Mouse (Mus musculus): ENCODE measurements around the gene Kif6. TPM values are rescaled to one million over a fixed set of nuclear protein-coding genes. Genes with fewer than 3 reads are reported as not detected.

Kif6 gene
- polyA plus RNA-seq (2015; fragmentation: Nextera tagmentation; extraction: Ambion mirVana), result 1.6 and 2.2 TPM in 2 replicates

DNA sequence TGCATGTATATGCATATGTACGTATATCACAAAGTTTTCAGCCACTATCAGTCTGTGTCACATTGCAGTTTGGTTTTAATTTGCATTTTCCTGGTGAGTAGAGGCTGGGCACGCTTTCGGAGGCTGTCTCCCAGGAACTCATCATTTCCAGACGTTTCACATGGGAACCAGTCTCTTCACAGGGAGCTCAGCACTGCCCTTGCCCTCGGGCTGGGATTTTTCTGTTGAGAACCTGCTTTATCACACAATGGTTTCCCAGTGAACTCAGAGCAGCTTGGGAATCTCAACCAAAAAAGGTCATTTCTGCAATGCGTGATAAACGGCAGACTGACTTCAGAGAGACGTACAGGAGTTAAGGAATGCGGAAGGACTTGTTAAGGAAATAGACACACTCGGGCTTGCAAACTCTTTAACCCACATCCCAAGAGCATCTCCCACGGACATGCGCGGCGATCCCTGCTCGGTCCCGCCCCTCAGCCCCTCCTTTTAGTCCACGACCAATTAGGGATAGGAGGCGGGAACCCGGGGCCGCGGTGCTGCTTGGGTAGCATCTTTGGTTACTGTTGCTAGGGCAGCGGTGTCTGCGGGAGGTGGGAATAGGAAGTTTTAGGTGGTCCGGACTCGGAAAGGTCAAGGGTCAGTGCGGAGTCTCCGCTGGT, at the start of gene Kif6:
TSS of gene Kif6 (plus strand) at position 560 of the 659 bp plus-strand sequence.
- no peaks in the 10 kb centered on the region for H3K9me3 ChIP-seq (ENCODE audit: low read length)
- peak within 1 kb of the TSS; percentile 73 for H3K4me3 ChIP-seq (ENCODE audit: low read length)
- no peaks in the 10 kb centered on the region for H3K36me3 ChIP-seq (ENCODE audit: insufficient read depth, low read length)
- H3K4me2 ChIP-seq (replicated peaks; ENCODE audit: low read depth, low read length), result peak within 1 kb of the TSS; percentile 95
- peak; percentile 98 for ATAC-seq (ENCODE audit: low FRiP score, low TSS enrichment)
- peak within 1 kb of the TSS; percentile 59 for H3K9ac ChIP-seq (replicated peaks; ENCODE audit: low read length)
- H3K27me3 ChIP-seq (ENCODE audit: insufficient read depth, low read length), result no peaks in the 10 kb centered on the region
- 2% methylated on average over 27 of the region's 27 CpGs for WGBS
- H3K27ac ChIP-seq (ENCODE audit: low read length), result peak within 1 kb of the TSS; percentile 51; the same call in 1 of the 2 replicates
- H3K4me1 ChIP-seq (ENCODE audit: insufficient read depth, low read length), result peaks cover 10% of the 10 kb centered on the region

DNA sequence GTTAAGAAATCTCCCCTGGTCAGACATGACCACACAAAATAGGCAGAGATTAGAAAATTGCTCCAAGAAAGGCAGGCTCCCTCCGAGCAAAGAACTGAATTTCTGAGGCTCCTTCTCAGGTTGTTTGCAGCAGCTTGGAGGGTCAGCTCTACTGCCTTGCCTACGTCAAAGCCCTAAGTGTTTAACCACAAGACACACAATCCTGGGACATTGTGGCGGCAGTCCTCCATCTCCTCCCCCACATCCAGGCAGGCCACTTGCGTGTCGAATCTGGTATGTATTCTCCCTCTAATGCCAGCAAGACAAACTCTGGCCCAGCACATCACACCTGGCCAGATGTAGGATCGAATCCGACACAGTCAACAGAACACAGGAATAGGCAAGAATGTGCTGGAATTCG, 46.2 kb upstream of the Kif6 start:
- 59% methylated on average over 8 of the region's 8 CpGs for WGBS
- peaks cover 5% of the 10 kb centered on the region; the same call in 1 of the 2 replicates for H3K4me1 ChIP-seq (ENCODE audit: insufficient read depth, low read length)
- no peak overlapping the region for H3K4me2 ChIP-seq (replicated peaks; ENCODE audit: low read depth, low read length)
- no peak overlapping the region for H3K27ac ChIP-seq (ENCODE audit: low read length)
- ATAC-seq (ENCODE audit: low FRiP score, low TSS enrichment), result no peak
- H3K27me3 ChIP-seq (ENCODE audit: insufficient read depth, low read length), result no peaks in the 10 kb centered on the region
- H3K9ac ChIP-seq (replicated peaks; ENCODE audit: low read length), result no peak overlapping the region
- no peaks in the 10 kb centered on the region for H3K9me3 ChIP-seq (ENCODE audit: low read length)
- H3K36me3 ChIP-seq (ENCODE audit: insufficient read depth, low read length), result no peaks in the 10 kb centered on the region
- H3K4me3 ChIP-seq (ENCODE audit: low read length), result no peak overlapping the region

DNA sequence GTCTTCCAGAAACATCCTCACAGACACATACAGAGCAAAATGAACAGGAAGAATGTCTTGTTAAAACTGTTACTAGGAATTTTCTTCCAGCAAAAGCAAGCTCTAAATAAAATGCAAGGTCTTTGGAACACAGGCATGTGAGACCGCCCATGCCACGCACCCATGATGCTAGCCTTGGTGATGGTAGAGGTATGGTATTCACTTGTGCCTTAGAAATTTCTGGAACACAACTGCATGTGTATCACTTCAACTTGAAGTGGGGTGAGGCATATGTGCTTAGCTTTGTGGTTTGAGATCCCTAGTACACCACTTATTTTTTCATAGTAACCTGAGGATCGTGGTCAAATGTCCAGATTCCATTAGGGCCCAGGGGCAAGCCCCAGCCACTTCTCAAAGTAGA, 37.6 kb upstream of the Kif6 start:
- no peak for ATAC-seq (ENCODE audit: low FRiP score, low TSS enrichment)
- Histone ChIP-seq H3K27me3 (ENCODE audit: insufficient read depth, low read length) (no peaks in the 10 kb centered on the region), H3K4me3 (ENCODE audit: low read length) (no peak overlapping the region), H3K4me2 (replicated peaks; ENCODE audit: low read depth, low read length) (no peak overlapping the region), H3K9ac (replicated peaks; ENCODE audit: low read length) (no peak overlapping the region), H3K36me3 (ENCODE audit: insufficient read depth, low read length) (no peaks in the 10 kb centered on the region), H3K4me1 (ENCODE audit: insufficient read depth, low read length) (no peaks in the 10 kb centered on the region), H3K9me3 (ENCODE audit: low read length) (no peaks in the 10 kb centered on the region), H3K27ac (ENCODE audit: low read length) (no peak overlapping the region)
- 91% methylated on average over 3 of the region's 3 CpGs for WGBS

DNA sequence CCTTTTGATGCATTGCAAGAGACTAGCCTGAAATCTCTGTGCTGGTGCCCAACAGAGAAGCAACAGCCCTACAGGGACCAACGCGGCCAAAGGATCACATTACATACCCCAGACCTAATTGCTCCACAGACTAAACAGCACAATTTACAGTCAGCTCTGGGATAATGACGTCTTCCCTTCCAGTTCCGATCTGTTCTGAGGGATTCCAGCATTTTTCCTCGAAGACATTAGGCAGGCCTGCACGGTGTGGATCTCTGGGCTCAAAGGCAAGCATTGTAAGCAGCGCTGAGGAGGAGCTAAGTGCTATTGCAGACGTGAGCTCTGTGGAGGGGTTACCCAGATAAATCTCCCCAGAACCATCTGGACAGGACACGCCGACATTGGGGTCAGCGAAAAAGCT, 32.5 kb upstream of the Kif6 start:
- H3K4me2 ChIP-seq (replicated peaks; ENCODE audit: low read depth, low read length), result no peak overlapping the region
- H3K27ac ChIP-seq (ENCODE audit: low read length), result no peak overlapping the region
- H3K9ac ChIP-seq (replicated peaks; ENCODE audit: low read length), result no peak overlapping the region
- ATAC-seq (ENCODE audit: low FRiP score, low TSS enrichment), result peak; percentile 71; the same call in 1 of the 2 replicates
- no peaks in the 10 kb centered on the region for H3K9me3 ChIP-seq (ENCODE audit: low read length)
- H3K4me3 ChIP-seq (ENCODE audit: low read length), result no peak overlapping the region
- 10% methylated on average over 11 of the region's 11 CpGs for WGBS
- peaks cover 5% of the 10 kb centered on the region; the same call in 1 of the 2 replicates for H3K4me1 ChIP-seq (ENCODE audit: insufficient read depth, low read length)
- H3K36me3 ChIP-seq (ENCODE audit: insufficient read depth, low read length), result no peaks in the 10 kb centered on the region
- H3K27me3 ChIP-seq (ENCODE audit: insufficient read depth, low read length), result no peaks in the 10 kb centered on the region

DNA sequence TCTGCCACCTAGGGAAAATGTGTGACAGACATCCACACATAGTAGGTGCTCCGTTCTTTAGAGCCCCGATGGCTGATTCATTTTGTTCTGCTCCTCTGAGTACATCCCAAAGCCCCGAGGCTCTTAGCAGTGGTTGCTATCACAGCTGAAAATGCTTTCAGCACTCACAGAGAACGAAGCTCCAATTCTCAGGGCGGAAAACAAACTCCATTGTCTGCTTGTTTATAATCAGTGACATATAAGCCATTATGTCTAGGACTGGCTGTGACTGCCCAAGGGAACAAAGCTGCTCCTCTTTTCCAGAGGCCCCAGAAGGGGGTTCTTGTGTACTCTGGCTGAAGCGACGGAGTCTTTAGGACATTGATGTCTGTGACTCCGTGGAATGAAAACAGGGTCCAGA, 24.9 kb upstream of the Kif6 start:
- Histone ChIP-seq H3K4me3 (ENCODE audit: low read length) (no peak overlapping the region), H3K27me3 (ENCODE audit: insufficient read depth, low read length) (no peaks in the 10 kb centered on the region), H3K4me2 (replicated peaks; ENCODE audit: low read depth, low read length) (no peak overlapping the region), H3K9me3 (ENCODE audit: low read length) (no peaks in the 10 kb centered on the region), H3K4me1 (ENCODE audit: insufficient read depth, low read length) (0 out of 2 replicates have a peak, but pooled peaks cover 5% of the 10 kb centered on the region), H3K9ac (replicated peaks; ENCODE audit: low read length) (no peak overlapping the region), H3K27ac (ENCODE audit: low read length) (no peak overlapping the region), H3K36me3 (ENCODE audit: insufficient read depth, low read length) (no peaks in the 10 kb centered on the region)
- no peak for ATAC-seq (ENCODE audit: low FRiP score, low TSS enrichment)
- WGBS, result 69% methylated on average over 8 of the region's 8 CpGs

DNA sequence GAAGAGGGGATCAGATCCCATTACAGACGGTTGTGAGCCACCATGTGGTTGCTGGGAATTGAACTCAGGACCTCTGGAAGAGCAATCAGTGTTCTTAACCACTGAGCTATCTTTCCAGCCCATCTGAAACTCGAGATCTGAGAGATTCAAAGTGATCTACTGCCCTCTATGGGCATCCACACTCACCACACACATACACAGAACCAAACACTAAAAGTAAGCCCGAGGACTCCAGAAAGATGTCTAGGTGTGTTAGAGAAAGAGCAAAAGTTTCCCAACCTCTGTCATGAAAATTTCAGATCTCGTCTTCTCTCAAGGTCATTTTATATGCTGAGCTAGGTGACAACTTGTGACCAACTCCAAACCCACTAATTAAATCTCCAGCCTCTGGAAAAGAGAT, 9.5 kb upstream of the Kif6 start:
- Histone ChIP-seq H3K4me3 (ENCODE audit: low read length) (no peak overlapping the region), H3K36me3 (ENCODE audit: insufficient read depth, low read length) (no peaks in the 10 kb centered on the region), H3K9me3 (ENCODE audit: low read length) (peaks cover 2% of the 10 kb centered on the region; the same call in 1 of the 2 replicates), H3K4me1 (ENCODE audit: insufficient read depth, low read length) (no peaks in the 10 kb centered on the region), H3K27me3 (ENCODE audit: insufficient read depth, low read length) (no peaks in the 10 kb centered on the region), H3K27ac (ENCODE audit: low read length) (no peak overlapping the region), H3K9ac (replicated peaks; ENCODE audit: low read length) (no peak overlapping the region), H3K4me2 (replicated peaks; ENCODE audit: low read depth, low read length) (no peak overlapping the region)
- 77% methylated on average over 4 of the region's 4 CpGs for WGBS
- ATAC-seq (ENCODE audit: low FRiP score, low TSS enrichment), result no peak

DNA sequence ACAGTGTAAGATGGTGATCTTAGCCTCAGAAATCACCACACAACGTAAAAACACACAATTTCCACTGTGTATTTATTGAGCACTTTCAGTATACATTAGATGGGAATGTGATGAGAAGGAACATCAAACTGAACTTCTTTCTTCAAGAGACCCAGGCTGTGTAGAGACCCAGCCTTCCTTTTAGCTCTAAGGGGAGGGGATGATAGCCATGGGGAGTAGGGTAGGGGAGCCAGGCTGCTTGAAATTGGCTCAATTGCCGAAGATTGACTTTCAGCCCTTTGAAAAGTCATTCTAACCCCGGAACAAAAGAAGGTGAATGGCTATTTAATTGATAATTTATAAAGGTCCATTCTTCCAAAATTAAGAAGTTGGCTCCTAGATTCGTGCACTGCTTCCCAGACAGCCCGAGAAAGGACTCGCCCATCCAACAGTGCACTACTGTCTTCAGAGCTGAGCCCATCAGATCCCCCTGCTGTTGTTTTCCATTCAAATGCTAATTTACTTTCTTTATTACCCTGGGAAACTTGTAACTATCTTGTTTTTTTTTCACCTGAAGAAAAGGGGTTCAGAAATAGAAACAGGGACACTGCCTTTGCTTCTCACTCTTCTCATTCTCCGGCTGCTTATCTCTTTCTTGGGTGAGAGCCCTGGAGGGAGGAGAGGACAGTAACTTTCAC, 7.4 kb upstream of the Kif6 start:
- Histone ChIP-seq H3K4me3 (ENCODE audit: low read length) (no peak overlapping the region), H3K4me2 (replicated peaks; ENCODE audit: low read depth, low read length) (no peak overlapping the region), H3K9me3 (ENCODE audit: low read length) (peaks cover 2% of the 10 kb centered on the region; the same call in 1 of the 2 replicates), H3K27ac (ENCODE audit: low read length) (no peak overlapping the region), H3K27me3 (ENCODE audit: insufficient read depth, low read length) (no peaks in the 10 kb centered on the region), H3K9ac (replicated peaks; ENCODE audit: low read length) (no peak overlapping the region), H3K4me1 (ENCODE audit: insufficient read depth, low read length) (no peaks in the 10 kb centered on the region), H3K36me3 (ENCODE audit: insufficient read depth, low read length) (no peaks in the 10 kb centered on the region)
- ATAC-seq (ENCODE audit: low FRiP score, low TSS enrichment), result no peak
- 50% methylated on average over 7 of the region's 7 CpGs for WGBS

DNA sequence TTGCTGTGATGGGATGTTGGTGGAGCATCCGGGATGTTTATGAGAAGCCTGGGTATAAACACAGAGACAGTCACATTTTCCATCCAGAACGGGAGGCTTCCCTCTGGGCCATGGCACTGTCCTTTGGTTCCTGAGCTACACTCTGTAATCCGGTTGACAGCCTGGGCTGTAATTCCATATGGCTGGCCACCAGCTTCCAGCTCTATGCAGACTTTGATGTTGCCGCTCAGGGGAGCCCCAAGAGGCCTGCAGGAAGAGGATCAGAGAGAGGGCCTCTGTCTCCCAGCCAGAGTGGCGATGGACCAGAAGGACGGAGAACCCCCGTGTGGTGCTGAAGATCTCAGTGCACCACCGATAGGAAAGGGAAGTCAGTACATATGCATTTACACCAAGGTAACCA, 4.6 kb upstream of the Kif6 start:
- Histone ChIP-seq H3K4me3 (ENCODE audit: low read length) (no peak overlapping the region), H3K9ac (replicated peaks; ENCODE audit: low read length) (no peak overlapping the region), H3K27ac (ENCODE audit: low read length) (no peak overlapping the region), H3K27me3 (ENCODE audit: insufficient read depth, low read length) (no peaks in the 10 kb centered on the region), H3K4me2 (replicated peaks; ENCODE audit: low read depth, low read length) (no peak overlapping the region), H3K9me3 (ENCODE audit: low read length) (no peaks in the 10 kb centered on the region), H3K36me3 (ENCODE audit: insufficient read depth, low read length) (no peaks in the 10 kb centered on the region), H3K4me1 (ENCODE audit: insufficient read depth, low read length) (peaks cover 7% of the 10 kb centered on the region)
- ATAC-seq (ENCODE audit: low FRiP score, low TSS enrichment), result no peak
- WGBS, result 31% methylated on average over 8 of the region's 8 CpGs

DNA sequence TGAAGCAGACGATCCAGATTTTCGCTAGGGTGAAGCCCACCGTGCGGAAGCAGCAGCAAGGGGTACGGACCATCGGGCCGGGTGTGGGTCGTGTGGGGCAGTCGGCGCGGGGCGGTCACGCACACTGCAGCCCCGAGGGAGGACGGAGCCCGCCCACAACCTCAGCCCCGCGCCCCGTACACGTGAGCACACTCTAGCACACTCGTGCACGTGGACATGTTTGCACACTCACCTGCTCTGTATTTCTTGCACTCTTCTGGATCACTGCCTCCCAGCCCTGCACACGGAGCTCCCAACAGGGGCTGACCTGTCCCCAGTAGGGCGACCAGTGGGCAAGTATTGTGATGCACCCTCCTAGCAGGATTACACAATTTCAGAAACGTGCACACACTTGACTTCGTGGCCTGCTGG, 310 bp downstream of the Kif6 start:
- H3K9ac ChIP-seq (replicated peaks; ENCODE audit: low read length), result peak overlapping the region; percentile 58
- peak; percentile 84 for ATAC-seq (ENCODE audit: low FRiP score, low TSS enrichment)

DNA sequence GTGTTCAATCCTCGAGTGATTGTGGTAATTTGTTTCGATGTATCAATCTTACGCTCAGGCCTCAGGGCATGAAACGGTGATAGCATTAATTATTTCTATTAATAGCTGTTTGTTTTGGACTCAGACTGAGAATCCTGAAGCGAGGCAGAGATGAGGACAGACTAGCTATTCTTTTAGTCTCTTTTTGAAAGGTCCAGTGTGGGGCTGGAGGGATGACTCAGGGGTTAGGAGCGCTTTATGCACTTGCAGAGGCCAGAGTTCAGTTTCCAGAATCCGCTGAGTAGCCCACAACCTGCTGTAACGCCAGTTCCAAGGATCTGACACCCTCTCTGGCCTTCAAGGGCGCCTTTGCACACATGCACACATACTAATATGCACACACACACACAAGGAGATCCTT, 9.6 kb downstream of the Kif6 start:
- Histone ChIP-seq H3K36me3 (ENCODE audit: insufficient read depth, low read length) (no peaks in the 10 kb centered on the region), H3K27me3 (ENCODE audit: insufficient read depth, low read length) (no peaks in the 10 kb centered on the region), H3K27ac (ENCODE audit: low read length) (no peak overlapping the region), H3K4me1 (ENCODE audit: insufficient read depth, low read length) (no peaks in the 10 kb centered on the region), H3K4me2 (replicated peaks; ENCODE audit: low read depth, low read length) (no peak overlapping the region), H3K9me3 (ENCODE audit: low read length) (no peaks in the 10 kb centered on the region; the same call in 1 of the 2 replicates), H3K4me3 (ENCODE audit: low read length) (no peak overlapping the region), H3K9ac (replicated peaks; ENCODE audit: low read length) (no peak overlapping the region)
- WGBS, result 61% methylated on average over 9 of the region's 9 CpGs
- ATAC-seq (ENCODE audit: low FRiP score, low TSS enrichment), result no peak

More for the DNA sequence above, 310 bp downstream of the Kif6 start:
- Histone ChIP-seq H3K4me3 (ENCODE audit: low read length) (peak overlapping the region; percentile 73), H3K27me3 (ENCODE audit: insufficient read depth, low read length) (no peaks in the 10 kb centered on the region), H3K9me3 (ENCODE audit: low read length) (no peaks in the 10 kb centered on the region), H3K4me1 (ENCODE audit: insufficient read depth, low read length) (peaks cover 10% of the 10 kb centered on the region), H3K4me2 (replicated peaks; ENCODE audit: low read depth, low read length) (peak overlapping the region; percentile 95), H3K36me3 (ENCODE audit: insufficient read depth, low read length) (no peaks in the 10 kb centered on the region), H3K27ac (ENCODE audit: low read length) (no peak overlapping the region)
- WGBS, result under 1% methylated on average over 26 of the region's 26 CpGs

Data from kidney, embryonic 16.5 days (tissue).